Mouse (Mus musculus): ENCODE measurements around the gene Sergef. TPM values are rescaled to one million over a fixed set of nuclear protein-coding genes. Genes with fewer than 3 reads are reported as not detected.
A peak's percentile ranks its signal among the peaks of the same experiment; 100 is the strongest.

Gene Sergef
- polyA plus RNA-seq, 1 experiment from 2014 or later = 11.6 TPM

GRCm38 (mm10) chr7:46614263-46614662 is 25.3 kb downstream of the Sergef start:
- no peaks in the 10 kb centered on the region for H3K36me3 ChIP-seq (replicated peaks; ENCODE audit: control insufficient read depth, insufficient read depth, low read depth, low read length)
- no peak overlapping the region for H3K4me2 ChIP-seq (ENCODE audit: low read depth, low read length)
- ATAC-seq (replicated peaks; ENCODE audit: insufficient number of reproducible peaks, low FRiP score, low TSS enrichment, low read depth) = no peak
- WGBS = 94% methylated on average over 12 of the region's 12 CpGs
- H3K4me3 ChIP-seq (ENCODE audit: low read depth, low read length) = no peak overlapping the region
- no peak for DNase-seq (ENCODE audit: low spot score)
- H3K9me3 ChIP-seq (replicated peaks; ENCODE audit: control insufficient read depth, low read length) = no peaks in the 10 kb centered on the region
- H3K9ac ChIP-seq (replicated peaks; ENCODE audit: low read length) = no peak overlapping the region
- H3K27ac ChIP-seq (replicated peaks; ENCODE audit: low read depth, low read length) = no peak overlapping the region
- no peaks in the 10 kb centered on the region for H3K4me1 ChIP-seq (ENCODE audit: control insufficient read depth, insufficient read depth, low read length)
- H3K27me3 ChIP-seq (ENCODE audit: control insufficient read depth, insufficient read depth, low read length) = no peaks in the 10 kb centered on the region

- Histone ChIP-seq H3K27ac (replicated peaks; ENCODE audit: low read depth, low read length) (no peak overlapping the region), H3K9ac (replicated peaks; ENCODE audit: low read length) (no peak overlapping the region), H3K9me3 (replicated peaks; ENCODE audit: control insufficient read depth, low read length) (no peaks in the 10 kb centered on the region), H3K4me2 (ENCODE audit: low read depth, low read length) (no peak overlapping the region), H3K27me3 (ENCODE audit: control insufficient read depth, insufficient read depth, low read length) (no peaks in the 10 kb centered on the region), H3K4me3 (ENCODE audit: low read depth, low read length) (no peak overlapping the region), H3K4me1 (ENCODE audit: control insufficient read depth, insufficient read depth, low read length) (no peaks in the 10 kb centered on the region), H3K36me3 (replicated peaks; ENCODE audit: control insufficient read depth, insufficient read depth, low read depth, low read length) (no peaks in the 10 kb centered on the region)
- DNase-seq (ENCODE audit: low spot score) = no peak
- ATAC-seq (replicated peaks; ENCODE audit: insufficient number of reproducible peaks, low FRiP score, low TSS enrichment, low read depth) = no peak
- 81% methylated on average over 10 of the region's 10 CpGs for whole genome bisulfite sequencing
These were observed 26.5 kb downstream of the Sergef start for GRCm38 (mm10) chr7:46613091-46613490.

- Histone ChIP-seq H3K9ac (replicated peaks; ENCODE audit: low read length) (no peak overlapping the region), H3K9me3 (replicated peaks; ENCODE audit: control insufficient read depth, low read length) (no peaks in the 10 kb centered on the region), H3K27ac (replicated peaks; ENCODE audit: low read depth, low read length) (no peak overlapping the region), H3K4me1 (ENCODE audit: control insufficient read depth, insufficient read depth, low read length) (no peaks in the 10 kb centered on the region), H3K36me3 (replicated peaks; ENCODE audit: control insufficient read depth, insufficient read depth, low read depth, low read length) (no peaks in the 10 kb centered on the region), H3K4me2 (ENCODE audit: low read depth, low read length) (no peak overlapping the region), H3K4me3 (ENCODE audit: low read depth, low read length) (no peak overlapping the region), H3K27me3 (ENCODE audit: control insufficient read depth, insufficient read depth, low read length) (no peaks in the 10 kb centered on the region)
- no peak for DNase-seq (ENCODE audit: low spot score)
- WGBS = 77% methylated on average over 6 of the region's 6 CpGs
- no peak for ATAC-seq (replicated peaks; ENCODE audit: insufficient number of reproducible peaks, low FRiP score, low TSS enrichment, low read depth)
These were observed 27.1 kb downstream of the Sergef start for GRCm38 (mm10) chr7:46612421-46612937.

DNA sequence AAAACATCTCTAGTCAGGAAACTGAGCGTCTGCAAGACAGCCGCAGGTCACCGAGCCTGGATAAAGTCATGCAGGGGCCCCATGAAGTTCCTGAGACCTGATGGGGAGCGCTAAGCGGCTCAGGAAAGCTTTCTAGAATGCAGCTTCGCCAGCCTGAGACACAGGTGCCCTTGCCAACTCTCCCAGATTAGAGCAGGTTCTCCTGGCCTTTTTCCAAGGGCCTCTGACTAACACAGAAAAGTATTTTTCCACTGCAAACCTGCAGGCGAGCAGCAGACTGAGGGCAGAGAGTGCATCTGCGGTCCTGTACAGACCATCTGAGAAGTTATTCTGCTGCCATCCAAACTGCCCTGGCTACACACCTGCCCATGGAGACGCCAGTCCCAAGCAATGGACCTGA is 27.6 kb downstream of the Sergef start:
- no peaks in the 10 kb centered on the region for H3K4me1 ChIP-seq (ENCODE audit: control insufficient read depth, insufficient read depth, low read length)
- no peaks in the 10 kb centered on the region for H3K9me3 ChIP-seq (replicated peaks; ENCODE audit: control insufficient read depth, low read length)
- ATAC-seq (replicated peaks; ENCODE audit: insufficient number of reproducible peaks, low FRiP score, low TSS enrichment, low read depth) (no peak), DNase-seq (ENCODE audit: low spot score) (no peak)
- no peak overlapping the region for H3K4me3 ChIP-seq (ENCODE audit: low read depth, low read length)
- no peak overlapping the region for H3K4me2 ChIP-seq (ENCODE audit: low read depth, low read length)
- no peaks in the 10 kb centered on the region for H3K27me3 ChIP-seq (ENCODE audit: control insufficient read depth, insufficient read depth, low read length)
- no peak overlapping the region for H3K27ac ChIP-seq (replicated peaks; ENCODE audit: low read depth, low read length)
- H3K9ac ChIP-seq (replicated peaks; ENCODE audit: low read length) = no peak overlapping the region
- H3K36me3 ChIP-seq (replicated peaks; ENCODE audit: control insufficient read depth, insufficient read depth, low read depth, low read length) = no peaks in the 10 kb centered on the region
- 85% methylated on average over 9 of the region's 9 CpGs for WGBS

DNA sequence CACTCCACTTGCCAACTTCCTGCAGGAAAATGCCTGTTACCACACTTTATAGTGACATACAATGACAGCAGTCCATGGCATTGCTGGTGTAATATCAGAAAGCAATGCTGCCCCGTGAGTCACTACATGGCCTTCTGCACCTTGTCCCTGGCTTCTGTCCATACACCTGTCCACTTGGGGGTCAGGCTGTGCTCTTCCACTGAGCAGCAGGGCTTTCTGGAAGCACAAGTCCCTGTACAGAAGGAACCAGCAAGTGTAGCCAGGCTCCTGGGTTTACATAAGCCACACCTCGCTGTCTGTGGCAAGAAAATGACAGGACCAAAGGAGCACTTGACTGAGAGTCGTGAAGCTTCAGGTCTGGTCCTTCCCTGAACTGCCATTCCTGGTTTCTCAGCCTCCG is 30.3 kb downstream of the Sergef start:
- H3K36me3 ChIP-seq (replicated peaks; ENCODE audit: control insufficient read depth, insufficient read depth, low read depth, low read length) = no peaks in the 10 kb centered on the region
- no peak overlapping the region for H3K4me2 ChIP-seq (ENCODE audit: low read depth, low read length)
- no peaks in the 10 kb centered on the region for H3K27me3 ChIP-seq (ENCODE audit: control insufficient read depth, insufficient read depth, low read length)
- no peak overlapping the region for H3K9ac ChIP-seq (replicated peaks; ENCODE audit: low read length)
- DNase-seq (ENCODE audit: low spot score) = no peak
- ATAC-seq (replicated peaks; ENCODE audit: insufficient number of reproducible peaks, low FRiP score, low TSS enrichment, low read depth) = no peak
- no peak overlapping the region for H3K4me3 ChIP-seq (ENCODE audit: low read depth, low read length)
- no peaks in the 10 kb centered on the region for H3K9me3 ChIP-seq (replicated peaks; ENCODE audit: control insufficient read depth, low read length)
- 89% methylated on average over 4 of the region's 4 CpGs for WGBS
- H3K27ac ChIP-seq (replicated peaks; ENCODE audit: low read depth, low read length) = no peak overlapping the region
- H3K4me1 ChIP-seq (ENCODE audit: control insufficient read depth, insufficient read depth, low read length) = no peaks in the 10 kb centered on the region

DNA sequence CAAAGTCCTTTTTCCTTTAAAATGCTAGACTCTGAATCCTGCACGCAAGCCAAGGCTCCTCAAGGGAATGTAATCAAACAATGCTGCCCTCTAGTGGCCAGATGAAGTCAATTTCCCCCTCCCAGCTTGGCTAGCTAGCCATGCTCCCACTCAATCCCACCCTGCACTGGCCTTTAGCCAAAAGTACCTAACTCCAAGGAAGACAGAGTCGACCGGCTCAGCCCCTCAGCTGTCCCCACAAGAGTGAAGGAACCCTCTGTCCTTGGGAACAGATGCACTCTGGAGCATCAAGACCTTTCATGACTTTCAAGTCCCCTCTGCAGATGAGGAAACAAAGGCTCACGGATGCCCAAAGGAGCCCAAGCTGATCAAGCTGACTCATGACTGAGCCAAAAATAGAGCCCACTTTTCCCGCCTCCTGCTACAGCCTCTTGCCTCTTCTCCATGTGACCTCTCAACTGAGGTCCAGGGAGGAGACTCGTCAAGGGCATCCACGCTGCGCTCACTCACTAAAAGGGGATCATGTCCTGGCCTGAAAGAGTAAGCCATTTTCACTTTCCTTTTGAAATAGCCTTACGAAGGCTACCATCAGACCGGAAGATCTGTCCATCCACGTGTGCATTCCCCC is 32.1 kb downstream of the Sergef start:
- no peaks in the 10 kb centered on the region for H3K36me3 ChIP-seq (replicated peaks; ENCODE audit: control insufficient read depth, insufficient read depth, low read depth, low read length)
- ATAC-seq (replicated peaks; ENCODE audit: insufficient number of reproducible peaks, low FRiP score, low TSS enrichment, low read depth) (no peak; the same call in 1 of the 2 replicates), DNase-seq (ENCODE audit: low spot score) (peak; percentile 91)
- H3K27me3 ChIP-seq (ENCODE audit: control insufficient read depth, insufficient read depth, low read length) = no peaks in the 10 kb centered on the region
- H3K4me1 ChIP-seq (ENCODE audit: control insufficient read depth, insufficient read depth, low read length) = no peaks in the 10 kb centered on the region
- no peak overlapping the region for H3K4me3 ChIP-seq (ENCODE audit: low read depth, low read length)
- H3K27ac ChIP-seq (replicated peaks; ENCODE audit: low read depth, low read length) = no peak overlapping the region
- no peak overlapping the region for H3K4me2 ChIP-seq (ENCODE audit: low read depth, low read length)
- H3K9ac ChIP-seq (replicated peaks; ENCODE audit: low read length) = no peak overlapping the region
- WGBS = 58% methylated on average over 11 of the region's 11 CpGs
- H3K9me3 ChIP-seq (replicated peaks; ENCODE audit: control insufficient read depth, low read length) = no peaks in the 10 kb centered on the region

GRCm38 (mm10) chr7:46607031-46607426 is 32.6 kb downstream of the Sergef start:
- no peak overlapping the region for H3K27ac ChIP-seq (replicated peaks; ENCODE audit: low read depth, low read length)
- H3K4me1 ChIP-seq (ENCODE audit: control insufficient read depth, insufficient read depth, low read length) = no peaks in the 10 kb centered on the region
- H3K9ac ChIP-seq (replicated peaks; ENCODE audit: low read length) = no peak overlapping the region
- 65% methylated on average over 8 of the region's 8 CpGs for whole genome bisulfite sequencing
- no peaks in the 10 kb centered on the region for H3K27me3 ChIP-seq (ENCODE audit: control insufficient read depth, insufficient read depth, low read length)
- no peak overlapping the region for H3K4me2 ChIP-seq (ENCODE audit: low read depth, low read length)
- no peak; the same call in 1 of the 2 replicates for ATAC-seq (replicated peaks; ENCODE audit: insufficient number of reproducible peaks, low FRiP score, low TSS enrichment, low read depth)
- no peak for DNase-seq (ENCODE audit: low spot score)
- H3K4me3 ChIP-seq (ENCODE audit: low read depth, low read length) = no peak overlapping the region
- no peaks in the 10 kb centered on the region for H3K36me3 ChIP-seq (replicated peaks; ENCODE audit: control insufficient read depth, insufficient read depth, low read depth, low read length)
- no peaks in the 10 kb centered on the region for H3K9me3 ChIP-seq (replicated peaks; ENCODE audit: control insufficient read depth, low read length)

DNA sequence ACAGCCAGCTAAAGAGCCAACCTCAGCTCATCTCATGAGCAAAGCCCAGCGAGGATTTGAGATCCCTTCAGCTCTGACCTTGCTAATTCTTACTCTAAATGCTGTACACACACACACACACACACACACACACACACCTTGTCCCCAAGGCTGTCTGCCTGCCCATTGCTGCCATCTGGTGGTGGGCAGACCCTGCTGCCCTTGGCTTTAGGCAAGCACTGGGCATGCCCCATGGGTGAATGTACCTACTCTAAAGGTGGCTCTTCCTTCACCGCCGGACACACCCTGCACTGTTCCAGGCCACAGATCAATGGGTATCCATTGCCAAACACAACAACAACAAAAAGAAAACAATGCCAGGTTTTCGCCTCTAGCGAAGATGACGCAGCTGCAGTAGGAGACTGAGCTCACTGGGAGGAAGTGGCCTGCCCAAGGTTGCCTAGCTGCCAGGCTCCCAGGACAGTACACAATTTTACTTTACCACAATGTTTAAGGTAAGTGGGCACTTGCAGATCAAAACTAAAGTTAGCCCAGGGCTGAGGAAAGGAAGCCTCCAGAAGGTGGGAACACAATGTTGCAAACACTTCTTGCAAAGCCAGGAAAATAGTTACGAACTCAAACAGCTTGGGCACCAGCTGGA is 33.1 kb downstream of the Sergef start:
- ATAC-seq (replicated peaks; ENCODE audit: insufficient number of reproducible peaks, low FRiP score, low TSS enrichment, low read depth) (0 out of 2 replicates have a peak, but pooled peaks have one; percentile 51), DNase-seq (ENCODE audit: low spot score) (peak; percentile 77)
- no peak overlapping the region for H3K27ac ChIP-seq (replicated peaks; ENCODE audit: low read depth, low read length)
- H3K36me3 ChIP-seq (replicated peaks; ENCODE audit: control insufficient read depth, insufficient read depth, low read depth, low read length) = no peaks in the 10 kb centered on the region
- no peaks in the 10 kb centered on the region for H3K9me3 ChIP-seq (replicated peaks; ENCODE audit: control insufficient read depth, low read length)
- no peak overlapping the region for H3K9ac ChIP-seq (replicated peaks; ENCODE audit: low read length)
- H3K4me2 ChIP-seq (ENCODE audit: low read depth, low read length) = no peak overlapping the region
- no peaks in the 10 kb centered on the region for H3K27me3 ChIP-seq (ENCODE audit: control insufficient read depth, insufficient read depth, low read length)
- no peak overlapping the region for H3K4me3 ChIP-seq (ENCODE audit: low read depth, low read length)
- H3K4me1 ChIP-seq (ENCODE audit: control insufficient read depth, insufficient read depth, low read length) = no peaks in the 10 kb centered on the region
- 73% methylated on average over 7 of the region's 7 CpGs for WGBS

All from embryonic facial prominence, embryonic 11.5 days (tissue).